ENCODE assay signal across 18 mouse cellular contexts in the genomic region with DNA sequence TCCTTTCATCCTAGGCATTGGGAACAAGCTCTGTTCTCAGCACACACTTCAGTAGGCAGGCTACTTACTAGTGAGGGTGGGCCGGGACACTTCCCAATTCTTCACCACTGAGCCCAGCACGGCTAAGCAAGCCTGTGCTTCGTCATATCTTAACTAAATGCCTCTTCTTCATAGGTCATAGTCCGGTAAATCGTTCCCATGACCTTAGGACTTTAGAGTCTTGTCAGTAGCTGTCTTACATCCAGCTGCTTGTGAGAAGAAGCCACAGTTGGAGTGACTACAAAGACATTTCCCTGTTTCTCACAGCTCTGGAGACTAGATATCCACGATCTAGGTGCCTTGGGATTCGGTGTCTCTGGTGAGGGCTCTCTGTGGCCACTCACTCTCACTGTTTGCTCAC. TPM values are rescaled to one million over a fixed set of nuclear protein-coding genes. Genes with fewer than 3 reads are reported as not detected.
"Had no signal": no experiment of that assay in that cellular context is flagged by ENCODE, and none has a peak within 500 bp of the region (broad histone marks: within the 10 kb centered on the region; RNA-seq: fewer than 3 reads in every experiment).

No protein-coding gene starts in this region.

- H3K4me1 ChIP-seq: limb, embryonic 13.5 days; midbrain, embryonic 10.5 days; neural tube, embryonic 13.5 days; stomach, embryonic 15.5 days had no signal

- H3K9me3 ChIP-seq: limb, embryonic 13.5 days; midbrain, embryonic 10.5 days; neural tube, embryonic 13.5 days; stomach, embryonic 15.5 days had no signal

- H3K27ac ChIP-seq: hindbrain, postnatal 0 days; kidney, postnatal 0 days; layer of hippocampus, adult 2 months; limb, embryonic 13.5 days; liver, embryonic 14.5 days; midbrain, embryonic 10.5 days; neural tube, embryonic 13.5 days; stomach, embryonic 15.5 days had no signal

- H3K4me3 ChIP-seq: layer of hippocampus, adult 2 months; limb, embryonic 13.5 days; midbrain, embryonic 10.5 days; neural tube, embryonic 13.5 days; stomach, embryonic 15.5 days had no signal

- H3K27me3 ChIP-seq: limb, embryonic 13.5 days; neural tube, embryonic 13.5 days; stomach, embryonic 15.5 days had no signal

- H3K9ac ChIP-seq: limb, embryonic 13.5 days; liver, embryonic 14.5 days; lung, embryonic 14.5 days; neural tube, embryonic 13.5 days; stomach, embryonic 15.5 days had no signal

- ATAC-seq: hindbrain, postnatal 0 days; midbrain, embryonic 16.5 days had no signal

- DNase-seq: kidney, postnatal 4 days; lung, embryonic 14.5 days; lung, postnatal 10 days; lung, postnatal 4 days; retina, postnatal 1 day; right cerebral cortex, postnatal 4 days; thymus, adult 2 months; thymus, postnatal 25 days had no signal

- H3K4me2 ChIP-seq: limb, embryonic 13.5 days; lung, embryonic 14.5 days; neural tube, embryonic 13.5 days; stomach, embryonic 15.5 days had no signal

RNA-seq across cellular contexts. Expression of a gene that starts 18.6 kb away (rescaled TPM):
- polyA plus RNA-seq: intestine, embryonic 14.5 days; midbrain, embryonic 10.5 days had no signal
